9 mouse cellular contexts compared by ENCODE assay signal in the genomic region with DNA sequence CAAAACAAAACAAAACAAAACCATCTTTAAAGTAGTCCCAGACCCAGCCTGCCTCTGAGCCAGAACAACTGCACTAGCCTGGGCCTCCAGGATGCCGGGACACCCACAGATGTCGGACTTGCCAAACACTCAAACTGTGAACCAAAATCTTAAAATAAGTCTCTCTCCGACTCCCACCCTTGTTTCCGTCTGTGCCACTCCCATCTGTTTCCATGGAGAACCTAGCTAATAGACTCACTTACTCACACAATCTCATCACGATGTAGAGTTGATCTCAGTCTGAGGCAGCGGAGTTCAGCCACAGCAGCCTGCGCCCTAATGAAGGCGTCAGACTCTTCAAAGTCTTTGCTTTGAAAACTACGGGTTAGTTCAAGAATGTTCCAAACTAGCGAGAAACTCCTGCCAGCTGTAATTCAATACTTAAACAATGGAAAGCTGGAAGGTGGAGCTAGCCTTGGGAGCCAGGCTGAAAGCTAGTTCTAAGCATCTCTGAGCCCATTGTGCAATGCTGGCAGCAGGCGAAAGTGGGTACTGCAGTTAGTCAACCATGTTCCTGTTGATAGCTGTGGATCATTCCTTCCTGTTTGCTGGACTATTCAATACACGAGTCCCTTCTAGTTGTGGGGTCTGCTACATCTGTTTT.
A peak's percentile ranks its signal among the peaks of the same experiment; 100 is the strongest.
DNase-seq lines count a peak whose midpoint lies in the region; ATAC-seq and TF ChIP-seq lines count a peak whose summit lies in the region.
"Had no signal": no experiment of that assay in that cellular context is flagged by ENCODE, and none has a peak within 500 bp of the region (broad histone marks: within the 10 kb centered on the region; RNA-seq: fewer than 3 reads in every experiment).

No protein-coding gene starts in this region.

- H3K4me2 ChIP-seq in midbrain, embryonic 12.5 days (replicated peaks), result no peak overlapping the region
- no peak overlapping the region for H3K4me2 ChIP-seq in midbrain, embryonic 16.5 days (ENCODE audit: low read length)
- no peak overlapping the region for H3K4me2 ChIP-seq in stomach, postnatal 0 days (replicated peaks; ENCODE audit: low read depth)
- H3K4me2 ChIP-seq: hindbrain, embryonic 15.5 days; lung, embryonic 15.5 days had no signal

- no peaks in the 10 kb centered on the region for H3K36me3 ChIP-seq in midbrain, embryonic 12.5 days
- no peaks in the 10 kb centered on the region for H3K36me3 ChIP-seq in midbrain, embryonic 16.5 days (ENCODE audit: control insufficient read depth, insufficient read depth, low read length)
- no peaks in the 10 kb centered on the region for H3K36me3 ChIP-seq in stomach, postnatal 0 days (ENCODE audit: control insufficient read depth, insufficient read depth, low read length)
- H3K36me3 ChIP-seq: hindbrain, embryonic 15.5 days; lung, embryonic 15.5 days had no signal

- H3K9ac ChIP-seq in midbrain, embryonic 12.5 days (replicated peaks), result no peak overlapping the region
- H3K9ac ChIP-seq in midbrain, embryonic 16.5 days (ENCODE audit: low read depth, low read length), result no peak overlapping the region
- no peak overlapping the region for H3K9ac ChIP-seq in stomach, postnatal 0 days (ENCODE audit: low read length)
- H3K9ac ChIP-seq: hindbrain, embryonic 15.5 days; lung, embryonic 15.5 days had no signal

- TF ChIP-seq CTCF in stomach, postnatal 0 days (IDR thresholded peaks at IDR 0.05; ENCODE audit: low read depth), result peak; percentile 44; the same call in 1 of the 2 replicates

- TF ChIP-seq EP300 in stomach, postnatal 0 days (optimal IDR thresholded peaks at IDR 0.05), result no peak

- no peaks in the 10 kb centered on the region for H3K9me3 ChIP-seq in midbrain, embryonic 12.5 days
- H3K9me3 ChIP-seq in midbrain, embryonic 16.5 days (replicated peaks; ENCODE audit: control insufficient read depth, low read length, poor library complexity, severe bottlenecking), result no peaks in the 10 kb centered on the region
- no peaks in the 10 kb centered on the region for H3K9me3 ChIP-seq in stomach, postnatal 0 days (ENCODE audit: control insufficient read depth, low read length)
- H3K9me3 ChIP-seq: hindbrain, embryonic 15.5 days; lung, embryonic 15.5 days had no signal

- 51% methylated on average over 12 of the region's 12 CpGs for WGBS in midbrain, embryonic 12.5 days
- WGBS in midbrain, embryonic 16.5 days, result 45% methylated on average over 12 of the region's 12 CpGs
- WGBS in stomach, postnatal 0 days, result 53% methylated on average over 12 of the region's 12 CpGs

- DNase-seq in embryo, embryonic 11 days, result peak; percentile 22
- DNase-seq in left cerebral cortex, adult 18-20 months (ENCODE audit: low spot score in 2 of 2), result peak; percentile 46 to 59
- no peak for DNase-seq in stomach, postnatal 0 days (ENCODE audit: low spot score)
- no peak for DNase-seq in kidney, adult 18-20 months
- no peak for DNase-seq in natural killer cell, adult 2 months (ENCODE audit: low spot score in 2 of 2)

- H3K4me1 ChIP-seq in midbrain, embryonic 12.5 days, result no peaks in the 10 kb centered on the region
- no peaks in the 10 kb centered on the region for H3K4me1 ChIP-seq in midbrain, embryonic 16.5 days (ENCODE audit: control insufficient read depth, insufficient read depth, low read length)
- H3K4me1 ChIP-seq in stomach, postnatal 0 days (replicated peaks; ENCODE audit: control insufficient read depth, insufficient read depth), result no peaks in the 10 kb centered on the region
- H3K4me1 ChIP-seq: hindbrain, embryonic 15.5 days; lung, embryonic 15.5 days had no signal

- ATAC-seq in midbrain, embryonic 12.5 days (ENCODE audit: low FRiP score, low read depth), result 0 out of 2 replicates have a peak, but pooled peaks have one; percentile 34
- ATAC-seq in midbrain, embryonic 16.5 days, result no peak
- ATAC-seq in stomach, postnatal 0 days (ENCODE audit: low FRiP score, low TSS enrichment), result no peak

- no peaks in the 10 kb centered on the region for H3K27me3 ChIP-seq in midbrain, embryonic 12.5 days
- H3K27me3 ChIP-seq in midbrain, embryonic 16.5 days (ENCODE audit: control insufficient read depth, insufficient read depth, low read depth, low read length), result no peaks in the 10 kb centered on the region
- H3K27me3 ChIP-seq in stomach, postnatal 0 days (ENCODE audit: control insufficient read depth, insufficient read depth, low read length), result no peaks in the 10 kb centered on the region
- H3K27me3 ChIP-seq: hindbrain, embryonic 15.5 days; lung, embryonic 15.5 days had no signal

- no peak overlapping the region for H3K4me3 ChIP-seq in midbrain, embryonic 12.5 days
- H3K4me3 ChIP-seq in midbrain, embryonic 16.5 days (ENCODE audit: low read depth, low read length), result no peak overlapping the region
- H3K4me3 ChIP-seq in stomach, postnatal 0 days (ENCODE audit: low read depth, low read length), result no peak overlapping the region
- H3K4me3 ChIP-seq: hindbrain, embryonic 15.5 days; lung, embryonic 15.5 days had no signal

- no peak overlapping the region for H3K27ac ChIP-seq in midbrain, embryonic 12.5 days (replicated peaks)
- H3K27ac ChIP-seq in midbrain, embryonic 16.5 days (ENCODE audit: low read length), result no peak overlapping the region
- H3K27ac ChIP-seq in stomach, postnatal 0 days (replicated peaks), result no peak overlapping the region
- H3K27ac ChIP-seq: hindbrain, embryonic 15.5 days; lung, embryonic 15.5 days had no signal

Comparison
In these comparisons a context has a peak if more than half of its experiments do, and no peak if none do; other contexts are left out.
1. DNase-seq: peak in embryo, embryonic 11 days (single experiment) and left cerebral cortex, adult 18-20 months (2 of 2); none in stomach, postnatal 0 days (single experiment), kidney, adult 18-20 months (single experiment) and natural killer cell, adult 2 months (0 of 2).